Mouse (Mus musculus): ENCODE data around the gene Htr1b. TPM values are rescaled to one million over a fixed set of nuclear protein-coding genes. Genes with fewer than 3 reads are reported as not detected.

Htr1b gene
- polyA plus RNA-seq (2012; rRNA removed): 6.8 and 7.2 TPM in 2 replicates

DNA sequence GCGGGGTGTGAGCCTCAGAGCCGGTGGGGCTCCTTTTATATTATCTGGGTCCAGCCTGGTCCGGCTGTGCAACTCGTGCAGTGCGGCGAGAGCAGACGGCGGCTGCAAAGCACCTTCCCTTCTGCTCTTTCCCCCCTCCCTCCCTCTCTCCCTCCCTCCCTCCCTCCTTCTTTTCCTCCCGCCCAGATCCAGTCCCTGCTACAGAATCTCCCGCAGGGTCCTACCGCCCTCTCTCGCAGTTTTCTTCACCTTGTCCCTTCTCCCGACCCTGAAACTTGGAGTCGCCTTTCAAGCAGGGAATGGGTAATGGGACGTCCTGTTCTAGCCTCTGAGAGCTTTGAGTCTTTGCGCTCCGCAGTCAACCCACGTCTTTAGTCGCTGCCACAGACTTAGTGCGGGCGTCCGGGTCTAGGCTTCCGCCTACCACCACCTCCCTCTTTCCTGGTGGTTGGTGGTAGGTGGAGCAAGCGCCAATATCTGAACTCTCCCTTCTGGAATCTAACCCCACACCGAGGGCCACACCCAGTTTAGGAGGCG, at the start of gene Htr1b:
Htr1b (minus strand) TSS at position 392 of the 537 bp plus-strand sequence.

Other genes with a start within 250 kb of the Htr1b start
- 1.3 and 1.4 TPM in 2 replicates for gene Mei4, start 229.8 kb upstream of the Htr1b start, polyA plus RNA-seq (2012; rRNA removed)